Mouse (Mus musculus) hematopoietic stem cell, adult 5-6 weeks (primary cell): Measurements from ENCODE around the gene Slc10a3. TPM values are rescaled to one million over a fixed set of nuclear protein-coding genes. Genes with fewer than 3 reads are reported as not detected.

Experiments
- total RNA-seq: library from RNA; stranded (forward); fragments of 172-1452, 232-1000 nt; gene quantifications from 2 replicates; pipeline ENCODE4 v1.2.3, GENCODE M21; 2017

The Slc10a3 gene
- total RNA-seq, 1 experiment from 2014 or later, result 9.7 TPM

Other genes with a start within 250 kb of the Slc10a3 start
- gene Opn1mw, start 245.9 kb downstream of the Slc10a3 start, total RNA-seq, result not detected in 2 replicates
- gene Mecp2, start 238.0 kb downstream of the Slc10a3 start, total RNA-seq, result 20.2 and 31.3 TPM in 2 replicates
- gene Tex28, start 205.5 kb downstream of the Slc10a3 start, total RNA-seq, result not detected in 2 replicates
- gene Tktl1, start 196.1 kb downstream of the Slc10a3 start, total RNA-seq, result 0.50 and 0.56 TPM in 2 replicates
- 446 and 476 TPM in 2 replicates for gene Flna, start 123.5 kb downstream of the Slc10a3 start, total RNA-seq
- gene Emd, start 118.7 kb downstream of the Slc10a3 start, total RNA-seq, result 83.7 and 99.9 TPM in 2 replicates
- gene Rpl10, start 102.5 kb downstream of the Slc10a3 start, total RNA-seq, result 1,106 and 1,575 TPM in 2 replicates
- gene Taz, start 91.4 kb downstream of the Slc10a3 start, total RNA-seq, result 29.6 and 50.0 TPM in 2 replicates
- gene Dnase1l1, start 91.0 kb downstream of the Slc10a3 start, total RNA-seq, result 18.4 and 28.7 TPM in 2 replicates
- 156 and 166 TPM in 2 replicates for gene Atp6ap1, start 76.3 kb downstream of the Slc10a3 start, total RNA-seq
- 34.8 and 61.8 TPM in 2 replicates for gene Gdi1, start 68.4 kb downstream of the Slc10a3 start, total RNA-seq
- gene Fam50a, start 60.3 kb downstream of the Slc10a3 start, total RNA-seq, result 36.0 and 53.9 TPM in 2 replicates
- 6.0 and 6.2 TPM in 2 replicates for gene Plxna3, start 44.3 kb downstream of the Slc10a3 start, total RNA-seq
- gene Lage3, start 19.7 kb downstream of the Slc10a3 start, total RNA-seq, result 19.5 and 34.1 TPM in 2 replicates
- 20.8 and 25.7 TPM in 2 replicates for gene Ubl4a, start 131 bp downstream of the Slc10a3 start, total RNA-seq
- 12.6 and 15.8 TPM in 2 replicates for gene Fam3a, start 19.9 kb upstream of the Slc10a3 start, total RNA-seq
- gene Ikbkg, start 19.9 kb upstream of the Slc10a3 start, total RNA-seq, result 40.7 and 50.7 TPM in 2 replicates
- gene G6pdx, start 55.8 kb upstream of the Slc10a3 start, total RNA-seq, result 54.5 and 63.1 TPM in 2 replicates
- gene Gm6880, start 108.0 kb upstream of the Slc10a3 start, total RNA-seq, result not detected in 2 replicates
- not detected in 2 replicates for gene Olfr1326-ps1, start 201.5 kb upstream of the Slc10a3 start, total RNA-seq
- gene Olfr1325, start 219.3 kb upstream of the Slc10a3 start, total RNA-seq, result not detected in 2 replicates